Mouse (Mus musculus) erythroblast, embryonic 14.5 days (primary cell): ENCODE measurements around the gene Tie1. TPM values are rescaled to one million over a fixed set of nuclear protein-coding genes. Genes with fewer than 3 reads are reported as not detected.
"Not testable (repeated sequence)": the region's sequence is repeated elsewhere in the genome, so short reads cannot be mapped to it uniquely, and the experiment has no call there.

Source experiments
- H3K27me3 ChIP-seq: 2 replicates; pipeline ENCODE4 v1.6.1; 2012; ENCODE audit warnings: inconsistent platforms; ENCODE audit not compliant: control insufficient read depth
- H3K36me3 ChIP-seq: 2 replicates; pipeline ENCODE4 v1.6.1; 2012; ENCODE audit warnings: mild to moderate bottlenecking, inconsistent platforms; ENCODE audit not compliant: control insufficient read depth
- H3K4me1 ChIP-seq: 2 replicates; pipeline ENCODE4 v1.6.1; 2012; ENCODE audit warnings: inconsistent platforms; ENCODE audit not compliant: control insufficient read depth
- H3K4me3 ChIP-seq: replicated peaks from 2 replicates; pipeline ENCODE3; 2012; ENCODE audit warnings: moderate library complexity, mild to moderate bottlenecking, inconsistent platforms
- H3K9me3 ChIP-seq: 2 replicates; pipeline ENCODE4 v1.6.1; 2012; ENCODE audit warnings: low read length, inconsistent platforms, mixed read lengths; ENCODE audit not compliant: control insufficient read depth
- GATA1 ChIP-seq: IDR thresholded peaks from 2 replicates; pipeline ENCODE4 v1.6.1; 2012; ENCODE audit warnings: low read length, inconsistent platforms, mixed read lengths
- TAL1 ChIP-seq: IDR thresholded peaks from 3 replicates; pipeline ENCODE4 v1.6.1; 2012; ENCODE audit warnings: low read length, inconsistent platforms, mixed read lengths
- polyA plus RNA-seq: library from polyadenylated mRNA; stranded (reverse); fragments of >175 nt; gene quantifications from 2 replicates; pipeline ENCODE4 v1.2.3, GENCODE M21; 2012

The Tie1 gene
- polyA plus RNA-seq, 1 experiment, result 0.08 TPM

- no peaks in the 10 kb centered on the region for H3K9me3 ChIP-seq
- no peaks in the 10 kb centered on the region for H3K4me1 ChIP-seq
- H3K27me3 ChIP-seq, result no peaks in the 10 kb centered on the region
- H3K36me3 ChIP-seq, result no peaks in the 10 kb centered on the region
- H3K4me3 ChIP-seq, result no peak overlapping the region
- no peak for TF ChIP-seq GATA1
- no peak for TF ChIP-seq TAL1
Measured at GRCm38 (mm10) chr4:118525779-118526178, 35.9 kb upstream of the Tie1 start.

- no peaks in the 10 kb centered on the region for H3K4me1 ChIP-seq
- no peak overlapping the region for H3K4me3 ChIP-seq
- H3K9me3 ChIP-seq, result no peaks in the 10 kb centered on the region
- peaks cover 5% of the 10 kb centered on the region for H3K27me3 ChIP-seq
- TF ChIP-seq GATA1 (no peak), TAL1 (no peak)
- H3K36me3 ChIP-seq, result no peaks in the 10 kb centered on the region
Measured at GRCm38 (mm10) chr4:118523976-118524375, 34.1 kb upstream of the Tie1 start.

DNA sequence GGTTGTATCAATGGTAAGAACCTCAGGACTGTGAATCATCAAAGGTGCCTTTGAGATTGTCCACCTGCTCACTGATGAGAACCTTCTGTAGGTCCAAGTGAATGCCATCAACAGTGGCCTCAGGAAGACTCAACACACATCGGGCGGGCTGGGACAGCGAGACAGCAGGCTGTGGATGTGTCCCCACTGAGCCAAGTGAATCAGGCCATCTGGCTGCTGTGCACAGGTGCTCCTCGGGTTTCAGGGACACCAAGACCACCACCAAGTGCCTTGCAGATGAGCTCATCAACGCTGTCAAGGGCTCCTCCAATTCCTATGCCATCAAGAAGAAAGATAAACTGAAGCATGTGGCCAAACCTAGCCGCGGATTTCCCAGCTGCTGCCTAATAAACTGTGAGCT is 32.4 kb upstream of the Tie1 start:
- H3K36me3 ChIP-seq, result no peaks in the 10 kb centered on the region
- H3K9me3 ChIP-seq, result no peaks in the 10 kb centered on the region
- H3K4me3 ChIP-seq, result no peak overlapping the region
- H3K4me1 ChIP-seq, result no peaks in the 10 kb centered on the region
- H3K27me3 ChIP-seq, result peaks cover 16% of the 10 kb centered on the region
- TF ChIP-seq TAL1, result no peak
- no peak for TF ChIP-seq GATA1

DNA sequence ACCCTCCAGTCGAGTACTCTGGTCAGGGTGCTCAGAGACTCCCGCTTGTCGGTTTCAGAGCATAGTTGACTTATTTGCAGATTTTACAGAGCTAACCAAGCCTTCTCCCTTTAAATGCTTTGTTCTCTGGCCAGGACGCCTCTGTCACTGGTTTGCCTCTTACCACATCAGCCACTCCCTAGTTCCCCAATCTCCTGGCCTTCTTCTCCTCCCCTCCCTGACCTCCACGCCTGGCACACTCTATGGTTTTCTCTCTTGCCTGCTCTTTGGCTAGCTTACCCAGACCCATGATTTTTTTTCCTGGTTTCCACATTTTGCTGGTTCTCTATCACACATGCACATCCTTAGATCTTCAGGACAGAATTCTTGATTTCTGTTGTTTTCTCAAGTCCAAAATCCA is 28.3 kb upstream of the Tie1 start:
- Histone ChIP-seq H3K9me3 (no peaks in the 10 kb centered on the region), H3K4me1 (peaks cover 6% of the 10 kb centered on the region), H3K27me3 (peaks cover 27% of the 10 kb centered on the region), H3K4me3 (no peak overlapping the region), H3K36me3 (no peaks in the 10 kb centered on the region)
- TF ChIP-seq TAL1 (no peak), GATA1 (no peak)

DNA sequence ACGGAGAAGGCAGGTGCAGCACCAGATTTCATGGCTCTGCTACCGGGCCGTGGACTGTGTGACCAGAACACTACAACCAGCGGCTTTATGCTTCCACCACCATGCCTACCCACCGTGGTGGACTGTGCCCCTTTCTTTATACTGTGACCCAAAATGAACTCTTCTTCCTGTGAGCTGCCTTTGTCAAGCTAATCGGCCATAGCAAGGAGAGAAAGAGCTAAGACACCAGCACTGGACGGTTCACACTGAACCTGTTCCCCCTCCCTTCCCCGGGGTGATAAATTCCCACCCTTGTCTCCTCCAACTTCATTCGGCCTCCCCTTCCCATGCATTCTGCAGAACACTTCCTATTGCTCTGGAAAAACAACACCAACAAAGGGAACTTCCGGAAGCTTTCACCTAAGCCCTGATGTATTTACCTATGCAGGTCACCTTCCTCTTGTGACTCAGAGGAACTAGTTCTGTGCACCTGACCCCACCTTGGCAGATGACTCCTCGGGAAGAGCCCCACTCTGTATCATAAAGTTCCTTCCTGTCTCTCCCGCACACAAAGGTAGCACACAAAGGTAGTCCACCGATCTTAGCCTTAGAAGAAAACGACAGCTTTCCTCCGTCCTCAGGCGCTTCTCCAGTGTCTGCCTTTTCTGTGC is 27.8 kb upstream of the Tie1 start:
- H3K27me3 ChIP-seq, result peaks cover 27% of the 10 kb centered on the region
- H3K36me3 ChIP-seq, result no peaks in the 10 kb centered on the region
- no peak overlapping the region for H3K4me3 ChIP-seq
- H3K9me3 ChIP-seq, result no peaks in the 10 kb centered on the region
- H3K4me1 ChIP-seq, result peaks cover 6% of the 10 kb centered on the region
- TF ChIP-seq TAL1, result no peak
- TF ChIP-seq GATA1, result no peak

- H3K9me3 ChIP-seq, result no peaks in the 10 kb centered on the region
- H3K27me3 ChIP-seq, result peaks cover 27% of the 10 kb centered on the region
- peaks cover 6% of the 10 kb centered on the region for H3K4me1 ChIP-seq
- TF ChIP-seq GATA1, result no peak
- no peak for TF ChIP-seq TAL1
- H3K4me3 ChIP-seq, result no peak overlapping the region
- H3K36me3 ChIP-seq, result no peaks in the 10 kb centered on the region
Measured at GRCm38 (mm10) chr4:118516699-118517496, 27.0 kb upstream of the Tie1 start.

- Histone ChIP-seq H3K27me3 (no peaks in the 10 kb centered on the region), H3K9me3 (no peaks in the 10 kb centered on the region), H3K4me3 (no peak overlapping the region), H3K4me1 (no peaks in the 10 kb centered on the region), H3K36me3 (no peaks in the 10 kb centered on the region)
- TF ChIP-seq GATA1 (no peak), TAL1 (no peak)
Measured at GRCm38 (mm10) chr4:118509050-118509449, 19.2 kb upstream of the Tie1 start.

GRCm38 (mm10) chr4:118507171-118507570 is 17.3 kb upstream of the Tie1 start:
- not testable (repeated sequence) for H3K4me1 ChIP-seq, H3K36me3 ChIP-seq, H3K4me3 ChIP-seq, H3K27me3 ChIP-seq, H3K9me3 ChIP-seq

DNA sequence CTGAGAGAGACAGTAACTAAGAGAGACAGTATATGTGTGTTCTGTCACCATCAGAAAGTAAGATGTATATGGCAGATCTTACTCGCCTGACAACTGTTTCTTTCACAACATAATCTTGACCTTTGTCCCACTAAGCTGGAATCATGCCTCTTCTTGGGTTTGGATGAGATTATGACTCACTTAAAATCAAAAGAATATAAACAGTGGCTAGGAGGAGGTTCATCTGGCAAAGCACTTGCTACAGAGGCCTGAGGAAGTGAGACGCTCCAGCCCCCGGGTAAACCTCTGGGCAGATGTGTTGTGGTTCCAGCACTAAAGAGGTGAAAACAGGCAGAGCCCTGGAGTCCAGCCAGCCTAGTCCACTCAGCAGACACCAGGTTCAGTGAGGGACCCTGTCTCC is 15.7 kb upstream of the Tie1 start:
- H3K4me1 ChIP-seq, result no peaks in the 10 kb centered on the region
- no peaks in the 10 kb centered on the region for H3K27me3 ChIP-seq
- H3K9me3 ChIP-seq, result no peaks in the 10 kb centered on the region
- TF ChIP-seq GATA1 (no peak), TAL1 (no peak)
- no peak overlapping the region for H3K4me3 ChIP-seq
- H3K36me3 ChIP-seq, result no peaks in the 10 kb centered on the region

GRCm38 (mm10) chr4:118500792-118501191 is 10.9 kb upstream of the Tie1 start:
- H3K27me3 ChIP-seq, result no peaks in the 10 kb centered on the region
- no peak for TF ChIP-seq TAL1
- no peaks in the 10 kb centered on the region for H3K9me3 ChIP-seq
- H3K4me3 ChIP-seq, result no peak overlapping the region
- no peaks in the 10 kb centered on the region for H3K36me3 ChIP-seq
- H3K4me1 ChIP-seq, result no peaks in the 10 kb centered on the region
